ENCODE assay signal across 24 mouse cellular contexts in the genomic region with DNA sequence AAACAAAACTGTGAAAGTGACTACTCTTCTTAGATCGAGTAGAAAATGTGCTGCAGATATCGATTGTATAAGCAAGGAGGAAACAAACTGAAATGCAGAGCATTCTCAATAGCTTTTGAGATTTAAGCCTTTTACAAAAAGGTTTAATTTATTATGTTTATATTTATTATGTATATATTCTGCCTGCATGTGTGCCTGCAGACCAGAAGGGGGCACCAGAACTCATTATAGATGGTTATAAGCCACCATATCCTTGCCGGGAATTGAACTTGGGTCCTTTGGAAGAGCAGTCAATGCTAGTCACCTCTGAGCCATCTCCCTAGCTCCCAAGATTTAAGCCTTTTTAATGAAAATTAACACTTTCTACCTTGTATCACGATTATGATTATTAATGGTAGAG. TPM values are rescaled to one million over a fixed set of nuclear protein-coding genes. Genes with fewer than 3 reads are reported as not detected.
DNase-seq lines count a peak whose midpoint lies in the region; ATAC-seq and TF ChIP-seq lines count a peak whose summit lies in the region.
"Had no signal": no experiment of that assay in that cellular context is flagged by ENCODE, and none has a peak within 500 bp of the region (broad histone marks: within the 10 kb centered on the region; RNA-seq: fewer than 3 reads in every experiment).

No protein-coding gene starts in this region.

- H3K4me2 ChIP-seq in forebrain, postnatal 0 days (ENCODE audit: low read depth), result no peak overlapping the region
- H3K4me2 ChIP-seq in forebrain, embryonic 14.5 days (ENCODE audit: low read length), result no peak overlapping the region
- H3K4me2 ChIP-seq: embryonic facial prominence, embryonic 13.5 days; hindbrain, embryonic 13.5 days; liver, embryonic 11.5 days; neural tube, embryonic 13.5 days had no signal

- DNase-seq in forebrain, postnatal 0 days, result no peak
- DNase-seq in forebrain, embryonic 14.5 days (ENCODE audit: low spot score), result no peak
- DNase-seq in left cerebral cortex, adult 2 months (ENCODE audit: extremely low spot score in 1 of 2, low spot score in 2 of 2), result no peak
- no peak for DNase-seq in left cerebral cortex, postnatal 36 days (ENCODE audit: low spot score in 2 of 2)
- peak; percentile 24 for DNase-seq in A20 (ENCODE audit: low read depth, low spot score)
- no peak for DNase-seq in layer of hippocampus, adult 8-10 months (ENCODE audit: low spot score in 2 of 2)
- no peak for DNase-seq in cerebellum, adult 8-10 months
- DNase-seq: adrenal gland, postnatal 25 days; cerebellum, adult 2 months; heart, postnatal 10 days; kidney, adult 18-20 months; kidney, postnatal 36 days; layer of hippocampus, postnatal 36 days; thymus, postnatal 36 days had no signal

- 0 out of 2 replicates have a peak, but pooled peaks have one; percentile 15 for TF ChIP-seq CTCF in forebrain, postnatal 0 days (IDR thresholded peaks at IDR 0.05; ENCODE audit: low read depth)
- TF ChIP-seq CTCF in left cerebral cortex, adult 2 months (IDR thresholded peaks at IDR 0.05), result peak; percentile 43
- TF ChIP-seq CTCF in cortical plate, adult 2 months (IDR thresholded peaks at IDR 0.05; ENCODE audit: extremely low read depth, insufficient read depth, low read length), result peak; percentile 12; the same call in 1 of the 2 replicates

- no peak for TF ChIP-seq POLR2A in cortical plate, adult 2 months (IDR thresholded peaks at IDR 0.05; ENCODE audit: extremely low read depth, insufficient read depth, low read length)

- H3K36me3 ChIP-seq in forebrain, postnatal 0 days (ENCODE audit: insufficient read depth), result no peaks in the 10 kb centered on the region
- H3K36me3 ChIP-seq in forebrain, embryonic 14.5 days (ENCODE audit: control insufficient read depth, insufficient read depth, low read length), result no peaks in the 10 kb centered on the region
- H3K36me3 ChIP-seq: embryonic facial prominence, embryonic 13.5 days; G1E; hindbrain, embryonic 13.5 days; limb, embryonic 10.5 days; neural tube, embryonic 13.5 days had no signal

- intact Hi-C loops in left cerebral cortex, adult 2 months (cut with DNase I), result no loop called here
- intact Hi-C loops in left cerebral cortex, postnatal 36 days (cut with DNase I), result no loop called here

- no peak overlapping the region for H3K4me3 ChIP-seq in forebrain, postnatal 0 days (ENCODE audit: low read depth, low read length)
- H3K4me3 ChIP-seq in forebrain, embryonic 14.5 days (ENCODE audit: low read depth, low read length), result no peak overlapping the region
- H3K4me3 ChIP-seq in left cerebral cortex, adult 2 months, result no peak overlapping the region
- no peak overlapping the region for H3K4me3 ChIP-seq in cortical plate, adult 2 months (ENCODE audit: insufficient read depth, low read length)
- H3K4me3 ChIP-seq: embryonic facial prominence, embryonic 13.5 days; hindbrain, embryonic 13.5 days; limb, embryonic 10.5 days; megakaryocyte, embryonic 14.5 days; neural tube, embryonic 13.5 days had no signal

- H3K27ac ChIP-seq in forebrain, postnatal 0 days (ENCODE audit: low read depth, low read length), result no peak overlapping the region
- H3K27ac ChIP-seq in forebrain, embryonic 14.5 days (ENCODE audit: low read depth, low read length), result no peak overlapping the region
- no peak overlapping the region for H3K27ac ChIP-seq in left cerebral cortex, adult 2 months
- H3K27ac ChIP-seq in cortical plate, adult 2 months (ENCODE audit: insufficient read depth, low read length), result no peak overlapping the region
- H3K27ac ChIP-seq: embryonic facial prominence, embryonic 13.5 days; hindbrain, embryonic 13.5 days; neural tube, embryonic 13.5 days had no signal

- no peaks in the 10 kb centered on the region for H3K9me3 ChIP-seq in forebrain, postnatal 0 days (ENCODE audit: low read length)
- H3K9me3 ChIP-seq in forebrain, embryonic 14.5 days (replicated peaks; ENCODE audit: control insufficient read depth, low read length), result no peaks in the 10 kb centered on the region
- H3K9me3 ChIP-seq: embryonic facial prominence, embryonic 13.5 days; hindbrain, embryonic 13.5 days; limb, embryonic 10.5 days; megakaryocyte, embryonic 14.5 days; neural tube, embryonic 13.5 days had no signal

- no peak for ATAC-seq in forebrain, postnatal 0 days
- no peak for ATAC-seq in forebrain, embryonic 14.5 days
- ATAC-seq: activated CD4-positive, CD25-positive, alpha-beta regulatory T cell, adult 4 months had no signal

- H3K9ac ChIP-seq in forebrain, postnatal 0 days, result no peak overlapping the region
- no peak overlapping the region for H3K9ac ChIP-seq in forebrain, embryonic 14.5 days (ENCODE audit: low read length)
- H3K9ac ChIP-seq: embryonic facial prominence, embryonic 13.5 days; hindbrain, embryonic 13.5 days; neural tube, embryonic 13.5 days had no signal

- WGBS in forebrain, postnatal 0 days, result 88% methylated on average over 4 of the region's 4 CpGs
- 93% methylated on average over 4 of the region's 4 CpGs for WGBS in forebrain, embryonic 14.5 days

- H3K27me3 ChIP-seq in forebrain, postnatal 0 days (ENCODE audit: insufficient read depth, low read length), result no peaks in the 10 kb centered on the region
- no peaks in the 10 kb centered on the region for H3K27me3 ChIP-seq in forebrain, embryonic 14.5 days (replicated peaks; ENCODE audit: control insufficient read depth, insufficient read depth, low read length)
- H3K27me3 ChIP-seq: embryonic facial prominence, embryonic 13.5 days; hindbrain, embryonic 13.5 days; megakaryocyte, embryonic 14.5 days; neural tube, embryonic 13.5 days had no signal

- H3K4me1 ChIP-seq in forebrain, postnatal 0 days (ENCODE audit: insufficient read depth), result no peaks in the 10 kb centered on the region
- H3K4me1 ChIP-seq in forebrain, embryonic 14.5 days (ENCODE audit: control insufficient read depth, insufficient read depth, low read length), result peaks cover 3% of the 10 kb centered on the region; the same call in 1 of the 2 replicates
- H3K4me1 ChIP-seq in cortical plate, adult 2 months (ENCODE audit: control insufficient read depth, insufficient read depth, low read length), result no peaks in the 10 kb centered on the region
- H3K4me1 ChIP-seq: hindbrain, embryonic 13.5 days; megakaryocyte, embryonic 14.5 days had no signal

RNA-seq across cellular contexts. Expression of a gene that starts 32.9 kb away (rescaled TPM):
- 3.7 and 6.9 TPM in 2 replicates for total RNA-seq in forebrain, postnatal 0 days (2014; rRNA removed)
- polyA plus RNA-seq in forebrain, postnatal 0 days (2015; fragmentation: Nextera tagmentation; extraction: Ambion mirVana), result 6.1 and 9.5 TPM in 2 replicates
- 4.1 and 5.5 TPM in 2 replicates for polyA plus RNA-seq in forebrain, embryonic 14.5 days (2014; fragmentation: Nextera tagmentation; extraction: Ambion mirVana)
- total RNA-seq in left cerebral cortex, adult 2 months (2021), result 10 to 100 TPM; 19.8 to 20.4 TPM
- total RNA-seq in left cerebral cortex, postnatal 36 days (2021), result 10 to 100 TPM; 15.8 to 21.2 TPM
- polyA plus RNA-seq in cortical plate, adult 2 months (2012; rRNA removed), result 6.7 and 7.5 TPM in 2 replicates
- total RNA-seq in layer of hippocampus, adult 8-10 months (2022), result 10 to 100 TPM; 24.3 to 29.7 (median 26.2) TPM
- total RNA-seq: G1E; monocyte, adult 5-6 weeks had no signal
- polyA plus RNA-seq: G1E had no signal
